Mouse (Mus musculus): ENCODE measurements at regions not wholly inside any gene's neighbourhood (a gene's known extent, or its start where the extent isn't known, plus 50 kb on each side); places are given as distances from the start of the nearest gene placed in this dataset.

DNA sequence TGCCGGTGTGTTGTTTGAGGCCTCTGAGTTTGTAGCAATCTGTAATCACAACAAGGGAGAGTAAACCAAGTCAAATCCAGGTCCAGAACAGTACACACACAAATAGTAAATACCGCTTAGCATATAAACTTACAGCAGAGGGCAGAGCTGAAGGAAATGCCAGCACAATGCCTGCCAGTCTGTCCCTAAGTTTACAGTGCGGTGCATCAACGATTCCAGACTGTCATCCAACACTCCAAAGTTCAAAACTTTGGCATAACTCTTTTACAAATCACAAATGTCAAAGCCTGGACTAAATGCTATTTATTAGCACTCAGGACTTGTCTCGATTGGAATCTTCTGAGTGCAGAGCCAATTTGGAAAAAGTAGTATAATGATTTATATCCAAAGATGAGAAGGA lies 104.7 kb upstream of the Ptpn13 start:
- TF ChIP-seq CTCF (IDR thresholded peaks at IDR 0.05; ENCODE audit: extremely low read depth, insufficient read depth, low read length): no peak
- no peak for TF ChIP-seq POLR2A (IDR thresholded peaks at IDR 0.05; ENCODE audit: extremely low read depth, insufficient read depth, low read length)
- Histone ChIP-seq H3K4me1 (ENCODE audit: control insufficient read depth, insufficient read depth, low read length) (no peaks in the 10 kb centered on the region), H3K4me3 (ENCODE audit: insufficient read depth, low read length) (no peak overlapping the region), H3K27ac (ENCODE audit: insufficient read depth, low read length) (no peak overlapping the region)

DNA sequence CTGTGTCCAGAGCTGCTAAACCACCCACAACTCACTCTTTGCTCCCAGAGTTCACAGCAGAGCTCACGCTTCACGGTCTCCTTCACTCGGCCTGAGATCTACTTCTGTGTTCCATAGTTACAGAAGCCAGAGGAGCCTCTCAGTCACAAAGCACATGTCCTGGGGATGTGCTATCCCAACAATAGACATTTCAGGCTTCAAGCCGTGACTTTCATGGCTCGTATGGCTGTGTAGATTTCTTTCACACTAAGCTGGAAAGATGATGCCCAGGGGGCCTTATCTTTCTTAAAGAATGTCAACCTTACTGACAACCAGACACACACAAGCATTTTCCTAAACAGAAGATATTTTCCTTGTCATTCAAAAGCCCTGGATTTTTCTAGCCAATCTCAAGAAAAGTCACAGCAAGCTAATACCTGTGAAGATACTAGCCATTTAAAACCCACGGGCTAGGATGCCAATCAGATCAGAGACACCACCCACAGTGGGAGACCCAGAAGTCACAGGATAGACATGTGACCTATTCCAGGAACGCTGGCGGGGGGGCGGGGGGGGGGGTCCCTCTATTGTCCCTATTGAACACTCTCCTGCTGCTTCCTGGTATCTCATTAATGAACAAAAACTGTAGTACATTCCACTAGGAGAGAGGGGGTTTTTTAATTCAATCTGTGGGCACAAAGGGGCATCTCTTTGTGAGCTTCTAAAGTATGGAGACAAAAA lies 98.8 kb upstream of the Mapk10 start:
- Histone ChIP-seq H3K4me1 (ENCODE audit: control insufficient read depth, insufficient read depth, low read length) (peaks cover under 1% of the 10 kb centered on the region; the same call in 1 of the 2 replicates), H3K27ac (ENCODE audit: insufficient read depth, low read length) (no peak overlapping the region), H3K4me3 (ENCODE audit: insufficient read depth, low read length) (no peak overlapping the region)
- TF ChIP-seq POLR2A (IDR thresholded peaks at IDR 0.05; ENCODE audit: extremely low read depth, insufficient read depth, low read length): no peak
- TF ChIP-seq CTCF (IDR thresholded peaks at IDR 0.05; ENCODE audit: extremely low read depth, insufficient read depth, low read length): no peak

DNA sequence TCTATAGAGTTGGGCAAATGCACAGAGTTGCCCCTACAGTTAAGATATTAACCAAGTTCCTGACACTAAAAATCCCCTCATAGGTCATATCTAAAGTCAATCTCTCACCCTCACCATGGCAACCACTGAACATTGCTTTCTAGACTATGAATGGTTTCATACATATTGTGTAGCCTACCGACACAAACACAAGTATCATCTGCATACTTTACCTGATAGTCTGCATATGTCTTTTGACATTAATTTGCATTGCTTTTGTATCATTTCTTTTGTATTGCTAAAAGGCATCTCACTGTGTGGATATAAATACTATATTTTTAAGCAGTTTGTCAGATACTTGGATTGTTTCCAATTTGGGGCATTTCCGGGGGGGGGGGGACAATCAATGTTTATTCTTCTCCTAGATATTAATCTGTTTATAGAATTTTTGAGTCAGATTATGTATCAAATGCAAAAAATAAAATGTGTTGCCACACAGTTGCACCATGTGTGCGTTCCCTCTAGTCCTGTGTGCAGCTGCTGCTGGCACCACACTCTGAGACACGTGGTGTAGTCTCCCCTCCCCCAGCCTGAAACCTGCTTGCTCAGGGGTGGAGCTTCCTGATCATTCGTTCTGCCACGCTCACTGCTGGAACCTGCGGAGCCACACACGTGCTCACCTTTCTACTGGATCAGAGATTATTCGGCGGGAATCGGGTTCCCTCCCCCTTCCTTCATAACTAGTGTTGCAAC lies 94.7 kb upstream of the Mapk10 start:
- no peak overlapping the region for H3K27ac ChIP-seq (ENCODE audit: insufficient read depth, low read length)
- H3K4me1 ChIP-seq (ENCODE audit: control insufficient read depth, insufficient read depth, low read length): peaks cover 2% of the 10 kb centered on the region; the same call in 1 of the 2 replicates
- TF ChIP-seq POLR2A (IDR thresholded peaks at IDR 0.05; ENCODE audit: extremely low read depth, insufficient read depth, low read length): no peak
- no peak for TF ChIP-seq CTCF (IDR thresholded peaks at IDR 0.05; ENCODE audit: extremely low read depth, insufficient read depth, low read length)
- H3K4me3 ChIP-seq (ENCODE audit: insufficient read depth, low read length): no peak overlapping the region

DNA sequence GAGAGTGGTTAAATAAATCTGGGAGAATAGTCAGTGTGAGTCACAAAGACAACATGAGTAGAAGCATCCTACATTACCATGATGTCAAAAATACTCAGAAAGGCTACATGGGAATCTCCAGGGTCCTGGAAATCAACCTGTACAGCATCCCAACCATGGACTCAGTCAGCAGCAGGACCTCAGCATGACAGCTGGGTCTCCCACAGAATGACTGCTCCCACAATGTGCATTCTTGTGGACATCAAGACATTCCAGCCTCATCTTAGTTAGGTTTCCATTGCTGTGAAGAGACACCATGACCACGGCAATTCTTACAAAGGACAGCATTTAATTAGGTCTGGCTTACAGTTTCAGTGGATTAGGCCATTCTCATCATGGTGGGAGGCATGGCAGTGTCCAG lies 93.8 kb upstream of the Mapk10 start:
- H3K4me1 ChIP-seq (ENCODE audit: control insufficient read depth, insufficient read depth, low read length): peaks cover 2% of the 10 kb centered on the region; the same call in 1 of the 2 replicates
- no peak overlapping the region for H3K4me3 ChIP-seq (ENCODE audit: insufficient read depth, low read length)
- no peak for TF ChIP-seq CTCF (IDR thresholded peaks at IDR 0.05; ENCODE audit: extremely low read depth, insufficient read depth, low read length)
- H3K27ac ChIP-seq (ENCODE audit: insufficient read depth, low read length): no peak overlapping the region

DNA sequence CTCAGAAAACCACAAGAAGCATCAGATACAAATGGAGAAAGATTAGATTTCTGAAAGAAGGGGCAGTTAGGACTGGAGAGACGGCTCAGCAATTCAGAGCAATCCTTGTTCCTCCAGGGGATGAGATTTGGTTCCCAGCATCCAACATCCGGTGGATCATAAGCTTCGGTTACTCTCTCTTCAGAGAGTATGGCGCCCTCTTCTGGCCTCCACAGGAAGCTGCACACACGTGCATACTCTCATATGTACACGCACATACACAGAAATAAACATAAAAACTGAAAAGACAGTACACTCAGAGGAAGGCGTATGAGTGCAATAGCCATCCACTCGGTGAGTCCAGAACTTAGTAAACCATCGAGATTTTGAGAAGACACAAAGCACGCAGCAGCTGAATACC lies 91.6 kb upstream of the Mapk10 start:
- TF ChIP-seq POLR2A (IDR thresholded peaks at IDR 0.05; ENCODE audit: extremely low read depth, insufficient read depth, low read length) (no peak), CTCF (IDR thresholded peaks at IDR 0.05; ENCODE audit: extremely low read depth, insufficient read depth, low read length) (no peak)

DNA sequence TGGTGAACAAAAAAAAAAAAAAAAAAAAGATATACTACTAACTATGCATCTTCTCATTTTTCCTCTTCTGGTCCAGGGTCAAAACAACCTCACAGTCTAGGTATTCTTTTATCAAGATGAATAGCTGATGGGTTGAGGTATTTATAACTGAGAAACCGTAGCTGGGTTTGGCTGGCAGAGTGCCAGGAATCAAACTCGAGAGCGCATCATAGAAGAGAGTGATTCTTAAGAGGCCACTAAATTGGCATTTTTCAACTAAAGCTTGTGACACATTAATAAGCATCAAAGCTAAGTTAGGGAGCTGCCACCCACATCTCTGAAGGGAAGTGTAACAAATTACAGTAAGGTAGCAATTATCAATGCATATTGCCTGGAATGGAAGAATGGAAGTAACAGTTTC lies 90.2 kb upstream of the Mapk10 start:
- Histone ChIP-seq H3K27ac (ENCODE audit: insufficient read depth, low read length) (no peak overlapping the region), H3K4me1 (ENCODE audit: control insufficient read depth, insufficient read depth, low read length) (peaks cover 2% of the 10 kb centered on the region; the same call in 1 of the 2 replicates), H3K4me3 (ENCODE audit: insufficient read depth, low read length) (no peak overlapping the region)
- TF ChIP-seq CTCF (IDR thresholded peaks at IDR 0.05; ENCODE audit: extremely low read depth, insufficient read depth, low read length) (no peak), POLR2A (IDR thresholded peaks at IDR 0.05; ENCODE audit: extremely low read depth, insufficient read depth, low read length) (no peak)

More for the DNA sequence above, 91.6 kb upstream of the Mapk10 start:
- H3K27ac ChIP-seq (ENCODE audit: insufficient read depth, low read length): no peak overlapping the region
- H3K4me1 ChIP-seq (ENCODE audit: control insufficient read depth, insufficient read depth, low read length): peaks cover 2% of the 10 kb centered on the region; the same call in 1 of the 2 replicates
- H3K4me3 ChIP-seq (ENCODE audit: insufficient read depth, low read length): no peak overlapping the region

DNA sequence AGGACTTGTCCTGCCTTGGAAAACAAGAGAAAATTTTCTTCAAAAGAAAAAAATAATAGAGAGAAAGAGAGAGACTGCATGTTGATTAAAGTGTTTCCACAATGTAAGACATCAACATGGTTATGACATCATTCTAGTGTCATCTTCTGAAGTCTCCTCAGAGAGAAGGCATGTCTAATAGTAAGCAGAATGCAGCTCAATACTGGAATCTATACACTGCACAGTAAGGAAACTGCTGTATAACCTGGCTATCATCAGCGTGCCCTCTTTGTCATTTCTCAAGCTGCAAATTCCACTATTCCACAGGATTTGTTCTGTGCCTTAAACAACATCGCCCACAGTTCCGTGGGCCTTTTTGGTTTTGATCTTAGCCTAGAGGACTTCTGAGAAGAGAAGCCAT lies 82.8 kb upstream of the Mapk10 start:
- Histone ChIP-seq H3K4me1 (ENCODE audit: control insufficient read depth, insufficient read depth, low read length) (no peaks in the 10 kb centered on the region), H3K4me3 (ENCODE audit: insufficient read depth, low read length) (no peak overlapping the region), H3K27ac (ENCODE audit: insufficient read depth, low read length) (no peak overlapping the region)
- no peak for TF ChIP-seq CTCF (IDR thresholded peaks at IDR 0.05; ENCODE audit: extremely low read depth, insufficient read depth, low read length)
- TF ChIP-seq POLR2A (IDR thresholded peaks at IDR 0.05; ENCODE audit: extremely low read depth, insufficient read depth, low read length): no peak

DNA sequence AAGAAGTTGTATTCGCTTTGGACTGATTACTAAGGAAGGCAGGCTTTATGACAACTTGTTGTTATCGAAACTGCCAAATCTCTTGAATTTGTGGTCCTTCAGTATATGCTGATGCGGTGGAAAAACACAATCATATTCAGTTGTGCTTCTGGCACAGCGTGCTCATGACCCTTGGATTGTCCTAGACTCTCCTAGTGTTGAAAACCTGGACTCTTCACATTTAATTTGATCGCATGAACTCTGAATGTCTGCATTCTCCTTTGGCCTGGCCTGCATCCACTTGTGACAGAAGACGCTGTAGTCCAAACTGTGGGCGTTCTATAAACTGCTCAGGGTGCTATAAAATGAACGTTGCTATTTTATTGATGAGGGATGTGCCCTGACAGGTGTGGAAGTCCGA lies 80.6 kb upstream of the Mapk10 start:
- TF ChIP-seq POLR2A (IDR thresholded peaks at IDR 0.05; ENCODE audit: extremely low read depth, insufficient read depth, low read length) (no peak), CTCF (IDR thresholded peaks at IDR 0.05; ENCODE audit: extremely low read depth, insufficient read depth, low read length) (no peak)
- H3K4me1 ChIP-seq (ENCODE audit: control insufficient read depth, insufficient read depth, low read length): no peaks in the 10 kb centered on the region
- no peak overlapping the region for H3K4me3 ChIP-seq (ENCODE audit: insufficient read depth, low read length)
- H3K27ac ChIP-seq (ENCODE audit: insufficient read depth, low read length): no peak overlapping the region

DNA sequence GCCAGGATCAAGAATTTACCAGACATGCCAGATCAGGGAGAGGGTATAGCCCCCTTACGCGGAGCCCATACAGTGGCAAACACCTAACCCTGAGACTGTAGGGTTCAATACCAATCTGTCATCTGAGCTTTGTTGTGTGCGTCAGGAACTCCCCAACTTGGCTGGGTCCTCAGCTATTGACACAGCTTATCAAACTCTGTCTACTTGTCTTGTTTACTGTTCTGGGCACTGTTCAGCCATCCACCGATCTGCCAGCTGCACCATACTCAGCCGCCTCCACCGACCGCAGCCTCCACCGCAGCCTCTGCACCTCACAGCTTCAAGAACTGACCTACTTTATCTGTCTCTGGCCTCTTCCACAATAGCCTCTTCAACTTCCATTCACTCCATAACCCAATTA lies 80.1 kb upstream of the Mapk10 start:
- no peaks in the 10 kb centered on the region for H3K4me1 ChIP-seq (ENCODE audit: control insufficient read depth, insufficient read depth, low read length)
- H3K4me3 ChIP-seq (ENCODE audit: insufficient read depth, low read length): no peak overlapping the region
- TF ChIP-seq CTCF (IDR thresholded peaks at IDR 0.05; ENCODE audit: extremely low read depth, insufficient read depth, low read length) (no peak), POLR2A (IDR thresholded peaks at IDR 0.05; ENCODE audit: extremely low read depth, insufficient read depth, low read length) (no peak)
- no peak overlapping the region for H3K27ac ChIP-seq (ENCODE audit: insufficient read depth, low read length)

DNA sequence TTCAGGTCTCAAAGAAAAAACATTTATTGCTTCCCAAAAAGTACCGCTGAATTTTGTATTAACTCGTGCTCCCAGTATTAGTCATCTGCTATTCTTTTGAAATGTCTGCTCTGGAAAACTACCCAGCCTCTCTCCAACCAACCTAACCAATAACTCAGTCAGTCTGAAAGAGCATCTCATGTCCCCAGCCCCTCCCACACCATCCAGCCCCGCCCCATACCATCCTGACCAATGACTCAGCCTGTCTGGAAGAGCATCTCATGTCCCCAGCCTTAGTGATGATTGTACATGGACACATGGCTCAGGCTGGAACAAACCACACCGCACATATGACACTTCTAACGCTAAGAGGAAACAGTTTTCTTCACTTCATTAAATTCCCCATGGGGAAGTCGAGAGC lies 58.1 kb upstream of the Mapk10 start:
- TF ChIP-seq POLR2A (IDR thresholded peaks at IDR 0.05; ENCODE audit: extremely low read depth, insufficient read depth, low read length) (no peak), CTCF (IDR thresholded peaks at IDR 0.05; ENCODE audit: extremely low read depth, insufficient read depth, low read length) (no peak)
- H3K4me3 ChIP-seq (ENCODE audit: insufficient read depth, low read length): no peak overlapping the region
- H3K4me1 ChIP-seq (ENCODE audit: control insufficient read depth, insufficient read depth, low read length): no peaks in the 10 kb centered on the region
- no peak overlapping the region for H3K27ac ChIP-seq (ENCODE audit: insufficient read depth, low read length)
